Mouse (Mus musculus) heart, postnatal 0 days (tissue): ENCODE results near the gene Sspo.

Source experiments
- CTCF ChIP-seq: IDR thresholded peaks from 2 replicates; pipeline ENCODE4 v1.5.1; 2016; ENCODE audit warnings: antibody characterized with exemption, control low read depth, low read depth
- EP300 ChIP-seq: IDR thresholded peaks from 2 replicates; pipeline ENCODE4 v1.6.1; 2016; ENCODE audit warnings: antibody characterized with exemption, low read depth

- TF ChIP-seq CTCF = no peak
- no peak for TF ChIP-seq EP300
Measured at GRCm38 (mm10) chr6:48416486-48416885, 31.5 kb upstream of the Sspo start.
